ENCODE assay signal across 8 mouse cellular contexts in genomic region chr11:120711980-120712604, GRCm38 (mm10). TPM values are rescaled to one million over a fixed set of nuclear protein-coding genes. Genes with fewer than 3 reads are reported as not detected.
DNase-seq lines count a peak whose midpoint lies in the region; ATAC-seq lines count a peak whose summit lies in the region.

No protein-coding gene starts in this region.

- no peak overlapping the region; a peak in 1 of 4 replicates for H3K4me3 ChIP-seq in heart, embryonic 14.5 days (ENCODE audit: control insufficient read depth in 1 of 2, insufficient read depth in 1 of 2, low read depth in 1 of 2, low read length in 2 of 2)
- peak overlapping the region; percentile 68; the same call in 1 of the 2 replicates for H3K4me3 ChIP-seq in embryonic facial prominence, embryonic 13.5 days
- H3K4me3 ChIP-seq in hindbrain, embryonic 16.5 days (ENCODE audit: low read length) = no peak overlapping the region
- no peak overlapping the region for H3K4me3 ChIP-seq in midbrain, embryonic 15.5 days

- intact Hi-C loops in heart, postnatal 36 days (cut with DNase I) = loop anchor here (1.0 to 5.0 kb wide), 5 partner anchors 53 to 220 kb away; partner anchors contain the start of genes Arhgdia and Slc25a10

- DNase-seq in heart, postnatal 36 days = no peak
- no peak for DNase-seq in adrenal gland, postnatal 14 days
- no peak for DNase-seq in gastrocnemius, postnatal 4 days (ENCODE audit: low spot score in 2 of 2)

- peaks cover 46% of the 10 kb centered on the region for H3K36me3 ChIP-seq in heart, embryonic 14.5 days (ENCODE audit: control insufficient read depth, insufficient read depth, low read length)
- peaks cover 45% of the 10 kb centered on the region for H3K36me3 ChIP-seq in embryonic facial prominence, embryonic 13.5 days
- peaks cover 5% of the 10 kb centered on the region for H3K36me3 ChIP-seq in hindbrain, embryonic 16.5 days (ENCODE audit: control insufficient read depth, insufficient read depth, low read length)
- no peaks in the 10 kb centered on the region for H3K36me3 ChIP-seq in midbrain, embryonic 15.5 days (replicated peaks)

- WGBS in heart, embryonic 14.5 days = 62% methylated on average over 8 of the region's 8 CpGs
- WGBS in embryonic facial prominence, embryonic 13.5 days = 57% methylated on average over 8 of the region's 8 CpGs
- WGBS in hindbrain, embryonic 16.5 days = 63% methylated on average over 8 of the region's 8 CpGs
- 66% methylated on average over 8 of the region's 8 CpGs for WGBS in midbrain, embryonic 15.5 days

- no peak overlapping the region for H3K27ac ChIP-seq in heart, embryonic 14.5 days (replicated peaks in 1 of 2; ENCODE audit: control insufficient read depth in 1 of 2, insufficient read depth in 1 of 2, low read depth in 2 of 2, low read length in 2 of 2)
- H3K27ac ChIP-seq in embryonic facial prominence, embryonic 13.5 days = no peak overlapping the region
- H3K27ac ChIP-seq in hindbrain, embryonic 16.5 days (ENCODE audit: low read depth, low read length) = no peak overlapping the region
- H3K27ac ChIP-seq in midbrain, embryonic 15.5 days = no peak overlapping the region

- H3K4me2 ChIP-seq in heart, embryonic 14.5 days (ENCODE audit: low read length) = peak overlapping the region; percentile 92; the same call in 1 of the 2 replicates
- peak overlapping the region; percentile 98 for H3K4me2 ChIP-seq in embryonic facial prominence, embryonic 13.5 days
- peak overlapping the region; percentile 99 for H3K4me2 ChIP-seq in hindbrain, embryonic 16.5 days (ENCODE audit: low read length)
- H3K4me2 ChIP-seq in midbrain, embryonic 15.5 days = peak overlapping the region; percentile 99

- ATAC-seq in heart, embryonic 14.5 days (ENCODE audit: insufficient number of reproducible peaks, insufficient read depth, low FRiP score, low read depth) = no peak
- no peak for ATAC-seq in embryonic facial prominence, embryonic 13.5 days (ENCODE audit: insufficient number of reproducible peaks, insufficient read depth, low FRiP score, low TSS enrichment, low read depth)
- no peak for ATAC-seq in hindbrain, embryonic 16.5 days
- ATAC-seq in midbrain, embryonic 15.5 days (replicated peaks) = no peak
- ATAC-seq in megakaryocyte-erythroid progenitor cell, adult 5-6 weeks (replicated peaks; ENCODE audit: low FRiP score, low TSS enrichment, poor library complexity, severe bottlenecking) = no peak

- H3K9me3 ChIP-seq in heart, embryonic 14.5 days (ENCODE audit: control insufficient read depth, low read length) = no peaks in the 10 kb centered on the region
- no peaks in the 10 kb centered on the region for H3K9me3 ChIP-seq in embryonic facial prominence, embryonic 13.5 days
- H3K9me3 ChIP-seq in hindbrain, embryonic 16.5 days (ENCODE audit: control insufficient read depth, low read length) = no peaks in the 10 kb centered on the region
- H3K9me3 ChIP-seq in midbrain, embryonic 15.5 days = no peaks in the 10 kb centered on the region

- H3K27me3 ChIP-seq in heart, embryonic 14.5 days (ENCODE audit: control insufficient read depth, insufficient read depth, low read length) = no peaks in the 10 kb centered on the region
- no peaks in the 10 kb centered on the region for H3K27me3 ChIP-seq in embryonic facial prominence, embryonic 13.5 days
- H3K27me3 ChIP-seq in hindbrain, embryonic 16.5 days (replicated peaks; ENCODE audit: control insufficient read depth, insufficient read depth, low read length) = no peaks in the 10 kb centered on the region
- no peaks in the 10 kb centered on the region for H3K27me3 ChIP-seq in midbrain, embryonic 15.5 days (replicated peaks)

- H3K9ac ChIP-seq in heart, embryonic 14.5 days (ENCODE audit: low read length) = peak overlapping the region; percentile 77; the same call in 1 of the 2 replicates
- H3K9ac ChIP-seq in embryonic facial prominence, embryonic 13.5 days = no peak overlapping the region
- H3K9ac ChIP-seq in hindbrain, embryonic 16.5 days (ENCODE audit: low read depth, low read length) = peak overlapping the region; percentile 77; the same call in 1 of the 2 replicates
- no peak overlapping the region for H3K9ac ChIP-seq in midbrain, embryonic 15.5 days

- peaks cover 11 to 15% of the 10 kb centered on the region in 2 experiments for H3K4me1 ChIP-seq in heart, embryonic 14.5 days (ENCODE audit: control insufficient read depth in 2 of 2, insufficient read depth in 2 of 2, low read length in 2 of 2)
- peaks cover 43% of the 10 kb centered on the region for H3K4me1 ChIP-seq in embryonic facial prominence, embryonic 13.5 days
- H3K4me1 ChIP-seq in hindbrain, embryonic 16.5 days (ENCODE audit: control insufficient read depth, insufficient read depth, low read depth, low read length) = peaks cover 19% of the 10 kb centered on the region
- peaks cover 24% of the 10 kb centered on the region for H3K4me1 ChIP-seq in midbrain, embryonic 15.5 days

RNA-seq across cellular contexts. Expression of gene Cenpx, which starts 1.4 kb away (rescaled TPM):
- 109 and 135 TPM in 2 replicates for polyA plus RNA-seq in heart, embryonic 14.5 days (2014; fragmentation: Nextera tagmentation; extraction: Ambion mirVana)
- total RNA-seq in heart, postnatal 36 days (2021) = 10 to 100 TPM; 33.1 to 38.3 TPM
- 132 and 154 TPM in 2 replicates for polyA plus RNA-seq in embryonic facial prominence, embryonic 13.5 days (2015; fragmentation: Nextera tagmentation; extraction: Ambion mirVana)
- polyA plus RNA-seq in hindbrain, embryonic 16.5 days (2015; fragmentation: Nextera tagmentation; extraction: Ambion mirVana) = 106 and 107 TPM in 2 replicates
- 95.6 and 99.7 TPM in 2 replicates for polyA plus RNA-seq in midbrain, embryonic 15.5 days (2015; fragmentation: Nextera tagmentation; extraction: Ambion mirVana)
- total RNA-seq in adrenal gland, postnatal 14 days (2021) = 46.4 and 52.5 TPM in 2 replicates
- 10 to 100 TPM; 33.7 to 48.7 TPM for total RNA-seq in gastrocnemius, postnatal 4 days (2021)
- 132 and 157 TPM in 2 replicates for total RNA-seq in megakaryocyte-erythroid progenitor cell, adult 5-6 weeks (2014; fragmentation: Nextera tagmentation)
- total RNA-seq in megakaryocyte-erythroid progenitor cell, adult 5-6 weeks (2017) = 95.0 and 99.4 TPM in 2 replicates

RNA-seq across cellular contexts. Expression of gene Lrrc45, which starts 1.6 kb away (rescaled TPM):
- 16.9 and 23.7 TPM in 2 replicates for polyA plus RNA-seq in heart, embryonic 14.5 days (2014; fragmentation: Nextera tagmentation; extraction: Ambion mirVana)
- 1 to 10 TPM; 5.3 to 7.0 TPM for total RNA-seq in heart, postnatal 36 days (2021)
- polyA plus RNA-seq in embryonic facial prominence, embryonic 13.5 days (2015; fragmentation: Nextera tagmentation; extraction: Ambion mirVana) = 71.0 and 77.8 TPM in 2 replicates
- 73.4 and 77.8 TPM in 2 replicates for polyA plus RNA-seq in hindbrain, embryonic 16.5 days (2015; fragmentation: Nextera tagmentation; extraction: Ambion mirVana)
- 82.6 and 89.9 TPM in 2 replicates for polyA plus RNA-seq in midbrain, embryonic 15.5 days (2015; fragmentation: Nextera tagmentation; extraction: Ambion mirVana)
- total RNA-seq in adrenal gland, postnatal 14 days (2021) = 27.2 and 31.5 TPM in 2 replicates
- 10 to 100 TPM; 16.0 to 21.0 TPM for total RNA-seq in gastrocnemius, postnatal 4 days (2021)
- total RNA-seq in megakaryocyte-erythroid progenitor cell, adult 5-6 weeks (2014; fragmentation: Nextera tagmentation) = 25.3 and 34.4 TPM in 2 replicates
- 37.0 and 38.1 TPM in 2 replicates for total RNA-seq in megakaryocyte-erythroid progenitor cell, adult 5-6 weeks (2017)

RNA-seq across cellular contexts. Expression of gene Rac3, which starts 9.2 kb away (rescaled TPM):
- 0.69 and 1.9 TPM in 2 replicates for polyA plus RNA-seq in heart, embryonic 14.5 days (2014; fragmentation: Nextera tagmentation; extraction: Ambion mirVana)
- 1 to 10 TPM in 1 of 2 experiments, under 1 TPM in 1; 0.36 to 1.6 TPM for total RNA-seq in heart, postnatal 36 days (2021)
- 66.0 and 72.6 TPM in 2 replicates for polyA plus RNA-seq in embryonic facial prominence, embryonic 13.5 days (2015; fragmentation: Nextera tagmentation; extraction: Ambion mirVana)
- polyA plus RNA-seq in hindbrain, embryonic 16.5 days (2015; fragmentation: Nextera tagmentation; extraction: Ambion mirVana) = 624 and 705 TPM in 2 replicates
- polyA plus RNA-seq in midbrain, embryonic 15.5 days (2015; fragmentation: Nextera tagmentation; extraction: Ambion mirVana) = 560 and 572 TPM in 2 replicates
- total RNA-seq in adrenal gland, postnatal 14 days (2021) = 3.2 and 5.3 TPM in 2 replicates
- total RNA-seq in gastrocnemius, postnatal 4 days (2021) = 1 to 10 TPM; 2.5 to 4.8 TPM
- total RNA-seq in megakaryocyte-erythroid progenitor cell, adult 5-6 weeks (2014; fragmentation: Nextera tagmentation) = 1.6 and 2.9 TPM in 2 replicates
- total RNA-seq in megakaryocyte-erythroid progenitor cell, adult 5-6 weeks (2017) = not detected in 2 replicates

RNA-seq across cellular contexts. Expression of gene Dcxr, which starts 15.0 kb away (rescaled TPM):
- polyA plus RNA-seq in heart, embryonic 14.5 days (2014; fragmentation: Nextera tagmentation; extraction: Ambion mirVana) = 7.7 and 11.9 TPM in 2 replicates
- total RNA-seq in heart, postnatal 36 days (2021) = 10 to 100 TPM in 1 of 2 experiments, 1 to 10 TPM in 1; 9.2 to 12.0 TPM
- 17.9 and 18.3 TPM in 2 replicates for polyA plus RNA-seq in embryonic facial prominence, embryonic 13.5 days (2015; fragmentation: Nextera tagmentation; extraction: Ambion mirVana)
- polyA plus RNA-seq in hindbrain, embryonic 16.5 days (2015; fragmentation: Nextera tagmentation; extraction: Ambion mirVana) = 11.1 and 12.7 TPM in 2 replicates
- 6.8 and 7.9 TPM in 2 replicates for polyA plus RNA-seq in midbrain, embryonic 15.5 days (2015; fragmentation: Nextera tagmentation; extraction: Ambion mirVana)
- 31.8 and 41.9 TPM in 2 replicates for total RNA-seq in adrenal gland, postnatal 14 days (2021)
- 1 to 10 TPM; 4.8 to 5.3 TPM for total RNA-seq in gastrocnemius, postnatal 4 days (2021)
- total RNA-seq in megakaryocyte-erythroid progenitor cell, adult 5-6 weeks (2014; fragmentation: Nextera tagmentation) = 12.7 and 14.9 TPM in 2 replicates
- 6.2 and 10.2 TPM in 2 replicates for total RNA-seq in megakaryocyte-erythroid progenitor cell, adult 5-6 weeks (2017)

RNA-seq across cellular contexts. Expression of gene Cbr2, which starts 19.8 kb away (rescaled TPM):
- polyA plus RNA-seq in heart, embryonic 14.5 days (2014; fragmentation: Nextera tagmentation; extraction: Ambion mirVana) = 1.7 and 4.7 TPM in 2 replicates
- 10 to 100 TPM; 14.4 to 19.7 TPM for total RNA-seq in heart, postnatal 36 days (2021)
- 27.1 and 32.3 TPM in 2 replicates for polyA plus RNA-seq in embryonic facial prominence, embryonic 13.5 days (2015; fragmentation: Nextera tagmentation; extraction: Ambion mirVana)
- polyA plus RNA-seq in hindbrain, embryonic 16.5 days (2015; fragmentation: Nextera tagmentation; extraction: Ambion mirVana) = 1.3 and 2.0 TPM in 2 replicates
- polyA plus RNA-seq in midbrain, embryonic 15.5 days (2015; fragmentation: Nextera tagmentation; extraction: Ambion mirVana) = 1.2 and 2.2 TPM in 2 replicates
- 7.3 and 10.2 TPM in 2 replicates for total RNA-seq in adrenal gland, postnatal 14 days (2021)
- total RNA-seq in gastrocnemius, postnatal 4 days (2021) = 10 to 100 TPM in 1 of 2 experiments, 1 to 10 TPM in 1; 9.5 to 10.4 TPM
- not detected in 2 replicates for total RNA-seq in megakaryocyte-erythroid progenitor cell, adult 5-6 weeks (2014; fragmentation: Nextera tagmentation)
- not detected in 2 replicates for total RNA-seq in megakaryocyte-erythroid progenitor cell, adult 5-6 weeks (2017)

Comparison
In these comparisons a context has a peak if more than half of its experiments do, and no peak if none do; other contexts are left out.
1. H3K9ac ChIP-seq: peak in heart, embryonic 14.5 days (single experiment) and hindbrain, embryonic 16.5 days (single experiment); none in embryonic facial prominence, embryonic 13.5 days (single experiment) and midbrain, embryonic 15.5 days (single experiment).
2. Peak in every context shown above with its lines, with median percentiles within 50 percentile points of each other: H3K4me2 ChIP-seq.